Mouse (Mus musculus) forebrain, embryonic 16.5 days (tissue): Measurements from ENCODE around the gene Ifitm10. TPM values are rescaled to one million over a fixed set of nuclear protein-coding genes. Genes with fewer than 3 reads are reported as not detected.
A peak's percentile ranks its signal among the peaks of the same experiment; 100 is the strongest.

Experiments used
- ATAC-seq: fragments of 200-750 bp; cut with Nextera tagmentation; 2 replicates; pipeline ENCODE4 v1.8.0; 2017; ENCODE audit warnings: mild to moderate bottlenecking, moderate library complexity
- H3K27ac ChIP-seq: fragments of 300-500 bp; sonication (generic); 2 replicates; pipeline ENCODE4 v1.5.1; 2014; ENCODE audit warnings: low read length, control low read depth
- H3K27me3 ChIP-seq: fragments of 300-500 bp; sonication (generic); replicated peaks from 2 replicates; pipeline ENCODE4 v1.6.1; 2014; ENCODE audit warnings: low read length; ENCODE audit not compliant: control insufficient read depth, insufficient read depth
- H3K36me3 ChIP-seq: fragments of 300-500 bp; sonication (generic); 2 replicates; pipeline ENCODE4 v1.6.1; 2014; ENCODE audit not compliant: control insufficient read depth, insufficient read depth
- H3K4me1 ChIP-seq: fragments of 300-500 bp; sonication (generic); replicated peaks from 2 replicates; pipeline ENCODE4 v1.6.1; 2014; ENCODE audit warnings: low read length; ENCODE audit not compliant: control insufficient read depth, insufficient read depth
- H3K4me2 ChIP-seq: fragments of 300-500 bp; sonication (generic); 2 replicates; pipeline ENCODE4 v1.6.1; 2014; ENCODE audit warnings: mild to moderate bottlenecking, low read length, control low read depth
- H3K4me3 ChIP-seq: fragments of 300-500 bp; sonication (generic); replicated peaks from 2 replicates; pipeline ENCODE4 v1.5.1; 2014; ENCODE audit warnings: mild to moderate bottlenecking, low read length, control low read depth
- H3K9ac ChIP-seq: fragments of 300-500 bp; sonication (generic); replicated peaks from 2 replicates; pipeline ENCODE4 v1.6.1; 2014; ENCODE audit warnings: low read depth, low read length, control low read depth
- H3K9me3 ChIP-seq: fragments of 300-500 bp; sonication (generic); 2 replicates; pipeline ENCODE4 v1.6.1; 2016; ENCODE audit warnings: low read length; ENCODE audit not compliant: control insufficient read depth
- WGBS: fragments of 180-500 bp; shearing (Covaris S2); extraction: QIAGEN DNeasy Blood & Tissue Kit; methylation state at CpG from one replicate; pipeline ENCODE4 v1.1.7; 2014; 5-methylcytosine and 5-hydroxymethylcytosine counted together
- polyA plus RNA-seq: library from polyadenylated mRNA; unstranded; fragments of >200 nt; fragmentation: Nextera tagmentation; extraction: Ambion mirVana; gene quantifications from 2 replicates; pipeline ENCODE4 v1.2.1, GENCODE M21; 2015

Ifitm10 gene
- polyA plus RNA-seq, 1 experiment from 2014 or later, result 3.8 TPM

- Histone ChIP-seq H3K4me2 (no peak overlapping the region), H3K27ac (no peak overlapping the region), H3K36me3 (no peaks in the 10 kb centered on the region), H3K4me3 (no peak overlapping the region), H3K27me3 (no peaks in the 10 kb centered on the region), H3K9ac (no peak overlapping the region), H3K4me1 (no peaks in the 10 kb centered on the region), H3K9me3 (no peaks in the 10 kb centered on the region)
- ATAC-seq, result no peak
- WGBS, result 75% methylated on average over 8 of the region's 8 CpGs
Observed at GRCm38 (mm10) chr7:142359129-142359528, 14.4 kb downstream of the Ifitm10 start.

GRCm38 (mm10) chr7:142357566-142357965 is 16.0 kb downstream of the Ifitm10 start:
- no peak overlapping the region for H3K27ac ChIP-seq
- H3K27me3 ChIP-seq, result no peaks in the 10 kb centered on the region
- no peaks in the 10 kb centered on the region for H3K4me1 ChIP-seq
- H3K4me3 ChIP-seq, result no peak overlapping the region
- no peaks in the 10 kb centered on the region for H3K36me3 ChIP-seq
- H3K9me3 ChIP-seq, result no peaks in the 10 kb centered on the region
- no peak overlapping the region for H3K4me2 ChIP-seq
- 88% methylated on average over 3 of the region's 3 CpGs for WGBS
- no peak overlapping the region for H3K9ac ChIP-seq
- no peak for ATAC-seq

GRCm38 (mm10) chr7:142354661-142355233 is 18.8 kb downstream of the Ifitm10 start:
- Histone ChIP-seq H3K27me3 (no peaks in the 10 kb centered on the region), H3K36me3 (no peaks in the 10 kb centered on the region)
- WGBS, result 78% methylated on average over 8 of the region's 8 CpGs

GRCm38 (mm10) chr7:142353854-142354253 is 19.7 kb downstream of the Ifitm10 start:
- 75% methylated on average over 5 of the region's 5 CpGs for WGBS
- H3K9ac ChIP-seq, result no peak overlapping the region
- H3K27me3 ChIP-seq, result no peaks in the 10 kb centered on the region
- no peak overlapping the region for H3K27ac ChIP-seq
- no peak overlapping the region for H3K4me3 ChIP-seq
- H3K4me1 ChIP-seq, result peaks cover 18% of the 10 kb centered on the region
- ATAC-seq, result no peak
- no peak overlapping the region for H3K4me2 ChIP-seq
- no peaks in the 10 kb centered on the region for H3K9me3 ChIP-seq
- no peaks in the 10 kb centered on the region for H3K36me3 ChIP-seq

More at GRCm38 (mm10) chr7:142354661-142355233, 18.8 kb downstream of the Ifitm10 start:
- H3K9me3 ChIP-seq, result no peaks in the 10 kb centered on the region
- ATAC-seq, result no peak
- no peak overlapping the region for H3K4me2 ChIP-seq
- peaks cover 13% of the 10 kb centered on the region for H3K4me1 ChIP-seq
- H3K27ac ChIP-seq, result no peak overlapping the region
- no peak overlapping the region for H3K4me3 ChIP-seq
- no peak overlapping the region for H3K9ac ChIP-seq

GRCm38 (mm10) chr7:142351569-142351968 is 22.0 kb downstream of the Ifitm10 start:
- Histone ChIP-seq H3K4me2 (no peak overlapping the region), H3K27me3 (no peaks in the 10 kb centered on the region), H3K36me3 (no peaks in the 10 kb centered on the region), H3K27ac (0 out of 2 replicates have a peak overlapping the region, but pooled peaks have one; percentile 43), H3K4me3 (no peak overlapping the region), H3K9me3 (no peaks in the 10 kb centered on the region), H3K4me1 (peaks cover 18% of the 10 kb centered on the region), H3K9ac (no peak overlapping the region)
- peak; percentile 70 for ATAC-seq
- WGBS, result 52% methylated on average over 5 of the region's 5 CpGs

- no peaks in the 10 kb centered on the region for H3K27me3 ChIP-seq
- H3K4me3 ChIP-seq, result no peak overlapping the region
- peak overlapping the region; percentile 67 for H3K27ac ChIP-seq
- no peaks in the 10 kb centered on the region for H3K9me3 ChIP-seq
- H3K4me1 ChIP-seq, result peaks cover 18% of the 10 kb centered on the region
- no peak overlapping the region for H3K4me2 ChIP-seq
- 0 out of 2 replicates have a peak overlapping the region, but pooled peaks have one; percentile 2 for H3K9ac ChIP-seq
- WGBS, result 12% methylated on average over 9 of the region's 9 CpGs
- ATAC-seq, result peak; percentile 90
- H3K36me3 ChIP-seq, result no peaks in the 10 kb centered on the region
Observed at GRCm38 (mm10) chr7:142349308-142349961, 24.1 kb downstream of the Ifitm10 start.

GRCm38 (mm10) chr7:142347542-142347941 is 26.0 kb downstream of the Ifitm10 start:
- no peak overlapping the region for H3K9ac ChIP-seq
- H3K4me1 ChIP-seq, result peaks cover 18% of the 10 kb centered on the region
- H3K27me3 ChIP-seq, result no peaks in the 10 kb centered on the region
- no peaks in the 10 kb centered on the region for H3K36me3 ChIP-seq
- ATAC-seq, result no peak
- 91% methylated on average over 4 of the region's 4 CpGs for WGBS
- H3K4me2 ChIP-seq, result no peak overlapping the region
- no peak overlapping the region for H3K27ac ChIP-seq
- no peaks in the 10 kb centered on the region for H3K9me3 ChIP-seq
- H3K4me3 ChIP-seq, result no peak overlapping the region

GRCm38 (mm10) chr7:142342247-142342640 is 31.3 kb downstream of the Ifitm10 start:
- ATAC-seq, result no peak
- H3K4me2 ChIP-seq, result no peak overlapping the region
- H3K27me3 ChIP-seq, result no peaks in the 10 kb centered on the region
- 86% methylated on average over 3 of the region's 3 CpGs for WGBS
- no peak overlapping the region for H3K4me3 ChIP-seq
- H3K9me3 ChIP-seq, result no peaks in the 10 kb centered on the region
- H3K9ac ChIP-seq, result no peak overlapping the region
- no peaks in the 10 kb centered on the region for H3K4me1 ChIP-seq
- no peaks in the 10 kb centered on the region for H3K36me3 ChIP-seq
- H3K27ac ChIP-seq, result no peak overlapping the region

GRCm38 (mm10) chr7:142341564-142342246 is 31.8 kb downstream of the Ifitm10 start:
- H3K36me3 ChIP-seq, result no peaks in the 10 kb centered on the region
- no peaks in the 10 kb centered on the region for H3K9me3 ChIP-seq
- H3K4me1 ChIP-seq, result no peaks in the 10 kb centered on the region
- no peak overlapping the region for H3K4me2 ChIP-seq
- no peak overlapping the region for H3K27ac ChIP-seq
- H3K4me3 ChIP-seq, result no peak overlapping the region
- WGBS, result 76% methylated on average over 10 of the region's 10 CpGs
- H3K9ac ChIP-seq, result no peak overlapping the region
- H3K27me3 ChIP-seq, result no peaks in the 10 kb centered on the region
- no peak for ATAC-seq
